Mouse (Mus musculus): ENCODE results near the gene Grap.

Grap gene

GRCm38 (mm10) chr11:61683907-61684731 lies 31.1 kb downstream of the Grap start, which contains the start of gene Fam83g:
Gene Fam83g, plus strand, starts transcription at chr11:61684091.
- no peak for DNase-seq (ENCODE audit: low spot score)

- no peak for DNase-seq (ENCODE audit: low spot score)
Measured at GRCm38 (mm10) chr11:61685119-61685725, 32.2 kb downstream of the Grap start.

GRCm38 (mm10) chr11:61686141-61686540 lies 33.1 kb downstream of the Grap start:
- DNase-seq (ENCODE audit: low spot score): no peak

- no peak for DNase-seq (ENCODE audit: low spot score)
Measured at GRCm38 (mm10) chr11:61686906-61687453, 33.9 kb downstream of the Grap start.

- no peak for DNase-seq (ENCODE audit: low spot score)
Measured at GRCm38 (mm10) chr11:61687595-61687994, 34.5 kb downstream of the Grap start.

GRCm38 (mm10) chr11:61692996-61693395 lies 39.9 kb downstream of the Grap start:
- DNase-seq (ENCODE audit: low spot score): no peak

GRCm38 (mm10) chr11:61698852-61699251 lies 45.8 kb downstream of the Grap start:
- DNase-seq (ENCODE audit: low spot score): no peak

- DNase-seq (ENCODE audit: low spot score): no peak
Measured at GRCm38 (mm10) chr11:61699460-61699859, 46.4 kb downstream of the Grap start.

GRCm38 (mm10) chr11:61699933-61700332 lies 46.9 kb downstream of the Grap start:
- DNase-seq (ENCODE audit: low spot score): peak; percentile 16

- no peak for DNase-seq (ENCODE audit: low spot score)
Measured at GRCm38 (mm10) chr11:61701696-61702095, 48.6 kb downstream of the Grap start.

GRCm38 (mm10) chr11:61702494-61702893 lies 49.4 kb downstream of the Grap start:
- DNase-seq (ENCODE audit: low spot score): no peak

- no peak for DNase-seq (ENCODE audit: low spot score)
Measured at GRCm38 (mm10) chr11:61705581-61705980, 52.5 kb downstream of the Grap start.

GRCm38 (mm10) chr11:61706232-61706631 lies 53.2 kb downstream of the Grap start:
- no peak for DNase-seq (ENCODE audit: low spot score)

- DNase-seq (ENCODE audit: low spot score): no peak
Measured at GRCm38 (mm10) chr11:61708928-61709327, 55.9 kb downstream of the Grap start.

- DNase-seq (ENCODE audit: low spot score): no peak
Measured at GRCm38 (mm10) chr11:61713157-61713855, 60.2 kb downstream of the Grap start.

GRCm38 (mm10) chr11:61714346-61715117 lies 61.5 kb downstream of the Grap start:
- DNase-seq (ENCODE audit: low spot score): peak; percentile 86

- no peak for DNase-seq (ENCODE audit: low spot score)
Measured at GRCm38 (mm10) chr11:61715130-61715529, 62.1 kb downstream of the Grap start.

- no peak for DNase-seq (ENCODE audit: low spot score)
Measured at GRCm38 (mm10) chr11:61717990-61718389, 64.9 kb downstream of the Grap start.

GRCm38 (mm10) chr11:61719387-61719786 lies 66.3 kb downstream of the Grap start:
- DNase-seq (ENCODE audit: low spot score): no peak

GRCm38 (mm10) chr11:61719826-61720225 lies 66.8 kb downstream of the Grap start:
- no peak for DNase-seq (ENCODE audit: low spot score)

GRCm38 (mm10) chr11:61720636-61721035 lies 67.6 kb downstream of the Grap start, which contains the start of gene Slc5a10:
Gene Slc5a10, minus strand, starts transcription at chr11:61720826.
- no peak for DNase-seq (ENCODE audit: low spot score)

- no peak for DNase-seq (ENCODE audit: low spot score)
Measured at GRCm38 (mm10) chr11:61722077-61722476, 69.0 kb downstream of the Grap start.

All from adipocyte (in vitro differentiated cells).